Mouse (Mus musculus): ENCODE measurements around the gene Pnpla8. TPM values are rescaled to one million over a fixed set of nuclear protein-coding genes. Genes with fewer than 3 reads are reported as not detected.

The Pnpla8 gene
- polyA plus RNA-seq, 1 experiment from 2014 or later: 129 TPM

- Histone ChIP-seq H3K9ac (peak overlapping the region; percentile 86), H3K4me3 (peak overlapping the region; percentile 80), H3K27me3 (no peaks in the 10 kb centered on the region), H3K9me3 (no peaks in the 10 kb centered on the region), H3K36me3 (no peaks in the 10 kb centered on the region), H3K27ac (replicated peaks) (peak overlapping the region; percentile 97), H3K4me2 (peak overlapping the region; percentile 80), H3K4me1 (replicated peaks) (peaks cover 35% of the 10 kb centered on the region)
- ATAC-seq (ENCODE audit: low read depth): peak; percentile 78
- WGBS: under 1% methylated on average over 61 of the region's 61 CpGs
These were observed 108.4 kb downstream of the Pnpla8 start for GRCm38 (mm10) chr12:44329316-44330215.

GRCm38 (mm10) chr12:44330216-44330719, 109.1 kb downstream of the Pnpla8 start:
- peak; percentile 15; the same call in 1 of the 2 replicates for ATAC-seq (ENCODE audit: low read depth)
- under 1% methylated on average over 9 of the region's 9 CpGs for WGBS
- peak overlapping the region; percentile 86 for H3K9ac ChIP-seq

GRCm38 (mm10) chr12:44337136-44337640, 116.0 kb downstream of the Pnpla8 start:
- 35% methylated on average over 2 of the region's 2 CpGs for WGBS
- ATAC-seq (ENCODE audit: low read depth): peak; percentile 24; the same call in 1 of the 2 replicates
- Histone ChIP-seq H3K4me1 (replicated peaks) (peaks cover 37% of the 10 kb centered on the region), H3K9me3 (no peaks in the 10 kb centered on the region), H3K4me2 (no peak overlapping the region), H3K9ac (no peak overlapping the region), H3K36me3 (no peaks in the 10 kb centered on the region), H3K27me3 (no peaks in the 10 kb centered on the region), H3K27ac (replicated peaks) (0 out of 2 replicates have a peak overlapping the region, but pooled peaks have one; percentile 18), H3K4me3 (no peak overlapping the region)

More at GRCm38 (mm10) chr12:44330216-44330719, 109.1 kb downstream of the Pnpla8 start:
- Histone ChIP-seq H3K27me3 (no peaks in the 10 kb centered on the region), H3K36me3 (no peaks in the 10 kb centered on the region), H3K9me3 (no peaks in the 10 kb centered on the region), H3K4me1 (replicated peaks) (peaks cover 35% of the 10 kb centered on the region), H3K4me2 (peak overlapping the region; percentile 80), H3K27ac (replicated peaks) (peak overlapping the region; percentile 97), H3K4me3 (peak overlapping the region; percentile 80)

GRCm38 (mm10) chr12:44338195-44338622, 117.0 kb downstream of the Pnpla8 start:
- H3K4me2 ChIP-seq: peak overlapping the region; percentile 25
- no peak overlapping the region for H3K9ac ChIP-seq
- peak; percentile 88 for ATAC-seq (ENCODE audit: low read depth)
- H3K27me3 ChIP-seq: no peaks in the 10 kb centered on the region
- H3K9me3 ChIP-seq: no peaks in the 10 kb centered on the region
- no peak overlapping the region for H3K4me3 ChIP-seq
- no peaks in the 10 kb centered on the region for H3K36me3 ChIP-seq
- WGBS: 10% methylated on average over 8 of the region's 8 CpGs
- H3K27ac ChIP-seq (replicated peaks): peak overlapping the region; percentile 35
- H3K4me1 ChIP-seq (replicated peaks): peaks cover 33% of the 10 kb centered on the region

- H3K4me2 ChIP-seq: no peak overlapping the region
- H3K27ac ChIP-seq (replicated peaks): no peak overlapping the region
- peaks cover 41% of the 10 kb centered on the region for H3K4me1 ChIP-seq (replicated peaks)
- no peaks in the 10 kb centered on the region for H3K27me3 ChIP-seq
- H3K9ac ChIP-seq: no peak overlapping the region
- 55% methylated on average over 6 of the region's 6 CpGs for WGBS
- no peaks in the 10 kb centered on the region for H3K36me3 ChIP-seq
- ATAC-seq (ENCODE audit: low read depth): 0 out of 2 replicates have a peak, but pooled peaks have one; percentile 43
- no peaks in the 10 kb centered on the region for H3K9me3 ChIP-seq
- no peak overlapping the region for H3K4me3 ChIP-seq
These were observed 122.9 kb downstream of the Pnpla8 start for GRCm38 (mm10) chr12:44344075-44344474.

GRCm38 (mm10) chr12:44345251-44345650, 124.1 kb downstream of the Pnpla8 start:
- no peaks in the 10 kb centered on the region for H3K9me3 ChIP-seq
- no peaks in the 10 kb centered on the region for H3K36me3 ChIP-seq
- no peak overlapping the region for H3K4me2 ChIP-seq
- peaks cover 41% of the 10 kb centered on the region for H3K4me1 ChIP-seq (replicated peaks)
- H3K27me3 ChIP-seq: no peaks in the 10 kb centered on the region
- WGBS: 32% methylated on average over 5 of the region's 5 CpGs
- no peak for ATAC-seq (ENCODE audit: low read depth)
- no peak overlapping the region for H3K27ac ChIP-seq (replicated peaks)
- no peak overlapping the region for H3K9ac ChIP-seq
- no peak overlapping the region for H3K4me3 ChIP-seq

- Histone ChIP-seq H3K36me3 (no peaks in the 10 kb centered on the region), H3K9me3 (no peaks in the 10 kb centered on the region), H3K4me3 (no peak overlapping the region), H3K4me1 (replicated peaks) (peaks cover 37% of the 10 kb centered on the region), H3K4me2 (no peak overlapping the region), H3K9ac (no peak overlapping the region), H3K27me3 (no peaks in the 10 kb centered on the region), H3K27ac (replicated peaks) (peak overlapping the region; percentile 76)
- WGBS: 48% methylated on average over 3 of the region's 3 CpGs
- ATAC-seq (ENCODE audit: low read depth): peak; percentile 70; the same call in 1 of the 2 replicates
These were observed 125.0 kb downstream of the Pnpla8 start for GRCm38 (mm10) chr12:44346143-44346542.

- H3K27me3 ChIP-seq: no peaks in the 10 kb centered on the region
- WGBS: 81% methylated on average over 4 of the region's 4 CpGs
- no peak for ATAC-seq (ENCODE audit: low read depth)
These were observed 133.9 kb downstream of the Pnpla8 start for GRCm38 (mm10) chr12:44355116-44355515.

GRCm38 (mm10) chr12:44357460-44357859, 136.3 kb downstream of the Pnpla8 start:
- H3K4me3 ChIP-seq: no peak overlapping the region
- H3K9me3 ChIP-seq: no peaks in the 10 kb centered on the region
- H3K4me2 ChIP-seq: no peak overlapping the region
- H3K4me1 ChIP-seq (replicated peaks): peaks cover 13% of the 10 kb centered on the region; the same call in 1 of the 2 replicates
- WGBS: 15% methylated on average over 3 of the region's 3 CpGs
- H3K27me3 ChIP-seq: no peaks in the 10 kb centered on the region
- H3K36me3 ChIP-seq: no peaks in the 10 kb centered on the region
- H3K27ac ChIP-seq (replicated peaks): no peak overlapping the region
- ATAC-seq (ENCODE audit: low read depth): no peak
- H3K9ac ChIP-seq: no peak overlapping the region

More at GRCm38 (mm10) chr12:44355116-44355515, 133.9 kb downstream of the Pnpla8 start:
- no peaks in the 10 kb centered on the region for H3K9me3 ChIP-seq
- no peak overlapping the region for H3K9ac ChIP-seq
- no peak overlapping the region for H3K27ac ChIP-seq (replicated peaks)
- no peaks in the 10 kb centered on the region for H3K36me3 ChIP-seq
- H3K4me1 ChIP-seq (replicated peaks): peaks cover 13% of the 10 kb centered on the region; the same call in 1 of the 2 replicates
- no peak overlapping the region for H3K4me3 ChIP-seq
- H3K4me2 ChIP-seq: no peak overlapping the region

- no peaks in the 10 kb centered on the region for H3K27me3 ChIP-seq
- peaks cover 13% of the 10 kb centered on the region; the same call in 1 of the 2 replicates for H3K4me1 ChIP-seq (replicated peaks)
- H3K9me3 ChIP-seq: no peaks in the 10 kb centered on the region
- no peaks in the 10 kb centered on the region for H3K36me3 ChIP-seq
- ATAC-seq (ENCODE audit: low read depth): no peak
- H3K4me2 ChIP-seq: no peak overlapping the region
- no peak overlapping the region for H3K27ac ChIP-seq (replicated peaks)
- no peak overlapping the region for H3K4me3 ChIP-seq
- no peak overlapping the region for H3K9ac ChIP-seq
- WGBS: 55% methylated on average over 1 of the region's 1 CpGs
These were observed 136.7 kb downstream of the Pnpla8 start for GRCm38 (mm10) chr12:44357881-44358280.

- Histone ChIP-seq H3K4me2 (no peak overlapping the region), H3K9ac (no peak overlapping the region), H3K9me3 (no peaks in the 10 kb centered on the region), H3K36me3 (no peaks in the 10 kb centered on the region), H3K27ac (replicated peaks) (no peak overlapping the region), H3K27me3 (no peaks in the 10 kb centered on the region), H3K4me1 (replicated peaks) (peaks cover 23% of the 10 kb centered on the region), H3K4me3 (no peak overlapping the region)
- no peak for ATAC-seq (ENCODE audit: low read depth)
- WGBS: 54% methylated on average over 3 of the region's 3 CpGs
These were observed 150.0 kb downstream of the Pnpla8 start for GRCm38 (mm10) chr12:44371076-44371710.
